Mouse (Mus musculus) lung, postnatal 4 days (tissue): ENCODE measurements around the gene Olfr676.
"Not testable (repeated sequence)": the region's sequence is repeated elsewhere in the genome, so short reads cannot be mapped to it uniquely, and the experiment has no call there.

Experiments used
- DNase-seq, 2 experiments: peaks; one replicate each; pipeline ENCODE4 v3.0.0; 2021

The Olfr676 gene

GRCm38 (mm10) chr7:105032398-105032797, at the start of gene Olfr676:
Olfr676 (plus strand) TSS chr7:105032698.
- DNase-seq = no peak

- no peak for DNase-seq
Observed at GRCm38 (mm10) chr7:105001929-105002328, 30.6 kb upstream of the Olfr676 start, which contains the start of gene Olfr672. Olfr672 (minus strand) TSS chr7:105002029.

DNA sequence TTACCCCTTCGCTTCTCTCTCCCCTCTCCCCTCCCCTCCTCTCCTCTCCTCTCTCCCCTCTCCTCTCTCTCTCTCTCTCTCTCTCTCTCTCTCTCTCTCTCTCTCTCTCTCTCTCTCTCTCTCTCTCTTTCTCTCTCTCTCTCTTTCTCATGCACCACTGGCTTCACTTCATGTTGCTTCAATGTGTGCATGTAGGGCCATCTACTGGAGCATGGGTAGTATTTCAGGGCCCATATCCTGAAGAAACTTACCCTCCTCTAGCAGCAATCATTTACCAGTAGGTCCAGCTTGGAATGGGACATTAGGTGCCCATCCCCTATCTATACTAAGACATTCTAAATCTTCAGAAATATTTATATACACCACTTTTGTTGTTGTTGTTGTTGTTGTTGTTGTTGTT, 10.0 kb upstream of the Olfr676 start:
- DNase-seq = no peak

GRCm38 (mm10) chr7:105028360-105028759, 4.1 kb upstream of the Olfr676 start, which contains the start of gene Olfr675:
Olfr675 (minus strand) TSS chr7:105028460.
- no peak for DNase-seq

GRCm38 (mm10) chr7:105033836-105034235, 1.3 kb downstream of the Olfr676 start:
- DNase-seq = not testable (repeated sequence)

DNA sequence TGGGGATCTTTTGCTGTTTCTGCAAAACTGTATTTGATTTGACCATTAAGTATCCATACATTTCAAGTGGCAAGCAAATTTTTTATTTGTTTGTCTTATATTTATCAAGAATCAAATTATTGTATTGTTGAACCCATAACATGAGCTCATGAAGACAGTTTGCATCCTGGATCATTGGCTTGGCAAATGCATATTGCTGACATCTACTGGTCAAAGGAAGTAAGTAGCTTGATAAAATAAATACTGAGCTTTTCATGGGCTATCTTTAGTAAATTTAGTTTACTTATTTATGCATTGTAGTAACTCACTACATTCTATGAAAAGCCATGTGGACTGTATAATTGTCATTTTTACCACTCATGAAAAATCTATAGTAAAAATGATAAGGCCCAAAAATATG, 26.5 kb downstream of the Olfr676 start:
- DNase-seq = no peak

DNA sequence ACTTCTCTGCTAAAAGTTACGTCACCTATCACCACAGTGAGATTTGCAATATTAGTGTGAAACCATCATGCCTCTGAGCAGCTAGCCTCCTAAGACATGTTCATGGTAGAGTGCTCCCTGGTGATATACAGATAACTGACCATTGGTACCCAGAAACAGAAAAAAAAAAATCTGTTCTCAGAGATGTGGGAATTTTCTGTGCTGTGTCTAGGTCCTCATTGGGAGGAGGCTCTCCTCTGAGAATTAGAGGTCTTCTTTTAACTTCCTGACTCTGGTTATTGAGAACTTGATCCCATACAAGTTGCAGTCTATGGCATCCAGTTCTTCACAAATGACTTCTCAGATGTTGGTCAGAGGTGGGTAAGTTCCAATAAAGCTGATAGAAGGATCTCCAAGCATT, 31.7 kb downstream of the Olfr676 start, which contains the start of gene Olfr678:
Olfr678 (plus strand) TSS at position 301 of the 400 bp plus-strand sequence.
- DNase-seq = no peak

- DNase-seq = no peak
Observed at GRCm38 (mm10) chr7:105080905-105081304, 48.4 kb downstream of the Olfr676 start, which contains the start of gene Olfr679. Olfr679 (plus strand) TSS chr7:105081205.
